ENCODE assay signal across 9 mouse cellular contexts in genomic region chr10:61199566-61200213, GRCm38 (mm10). TPM values are rescaled to one million over a fixed set of nuclear protein-coding genes. Genes with fewer than 3 reads are reported as not detected.
DNase-seq lines count a peak whose midpoint lies in the region; ATAC-seq and TF ChIP-seq lines count a peak whose summit lies in the region.
"Had no signal": no experiment of that assay in that cellular context is flagged by ENCODE, and none has a peak within 500 bp of the region (broad histone marks: within the 10 kb centered on the region; RNA-seq: fewer than 3 reads in every experiment).

No protein-coding gene starts in this region.

- ATAC-seq in forebrain, embryonic 11.5 days (replicated peaks; ENCODE audit: low FRiP score): peak; percentile 56
- peak; percentile 55 for ATAC-seq in lung, postnatal 0 days

- peak overlapping the region; percentile 13; the same call in 1 of the 2 replicates for H3K27ac ChIP-seq in ES-E14 (ENCODE audit: insufficient read depth, low read depth, low read length, poor library complexity, severe bottlenecking)
- no peak overlapping the region for H3K27ac ChIP-seq in forebrain, embryonic 11.5 days (ENCODE audit: low read depth, low read length)
- no peak overlapping the region for H3K27ac ChIP-seq in layer of hippocampus, adult 2 months
- H3K27ac ChIP-seq in lung, postnatal 0 days (ENCODE audit: low read length): no peak overlapping the region
- H3K27ac ChIP-seq: heart, embryonic 15.5 days had no signal

- peak; percentile 83 for DNase-seq in ES-E14 (ENCODE audit: low read depth, low spot score)
- peak; percentile 38 for DNase-seq in c-Kit-negative CD71-positive TER-119-positive erythroid progenitor cells, embryonic 14.5 days (ENCODE audit: low read depth, low spot score)
- DNase-seq in forebrain, embryonic 11.5 days (ENCODE audit: low spot score): peak; percentile 87
- peak; percentile 77 to 79 for DNase-seq in heart, postnatal 36 days
- DNase-seq in layer of hippocampus, adult 2 months (ENCODE audit: low spot score in 2 of 2): peak; percentile 63 to 77
- DNase-seq in lung, postnatal 0 days (ENCODE audit: low spot score): peak; percentile 91
- DNase-seq in retina, adult 2 months (ENCODE audit: low read depth, low spot score): peak; percentile 53
- peak; percentile 74 for DNase-seq in thymus, postnatal 25 days

- H3K4me3 ChIP-seq in ES-E14 (ENCODE audit: insufficient read depth in 1 of 2, low read depth in 1 of 2, low read length in 2 of 2, poor library complexity in 1 of 2, severe bottlenecking in 1 of 2): no peak overlapping the region
- H3K4me3 ChIP-seq in forebrain, embryonic 11.5 days (ENCODE audit: low read depth, low read length): no peak overlapping the region
- no peak overlapping the region for H3K4me3 ChIP-seq in layer of hippocampus, adult 2 months
- H3K4me3 ChIP-seq in lung, postnatal 0 days (ENCODE audit: low read depth, low read length): no peak overlapping the region
- H3K4me3 ChIP-seq: heart, embryonic 15.5 days had no signal

- 0 out of 2 replicates have a peak, but pooled peaks cover 2% of the 10 kb centered on the region for H3K36me3 ChIP-seq in ES-E14 (ENCODE audit: control insufficient read depth, insufficient read depth, low read length, poor library complexity, severe bottlenecking)
- H3K36me3 ChIP-seq in forebrain, embryonic 11.5 days (ENCODE audit: control insufficient read depth, insufficient read depth, low read length): no peaks in the 10 kb centered on the region
- no peaks in the 10 kb centered on the region for H3K36me3 ChIP-seq in lung, postnatal 0 days (ENCODE audit: insufficient read depth, low read length)
- H3K36me3 ChIP-seq: heart, embryonic 15.5 days had no signal

- intact Hi-C loops in heart, postnatal 36 days (cut with DNase I): loop anchor here (1.0 to 2.0 kb wide), 2 partner anchors 137 to 199 kb away; no protein-coding TSS in a partner anchor

- no peak overlapping the region for H3K9ac ChIP-seq in ES-E14 (ENCODE audit: insufficient read depth, low read depth, low read length, poor library complexity, severe bottlenecking)
- H3K9ac ChIP-seq in forebrain, embryonic 11.5 days (ENCODE audit: low read length): no peak overlapping the region
- H3K9ac ChIP-seq in lung, postnatal 0 days (replicated peaks; ENCODE audit: low read depth): no peak overlapping the region; the same call in 1 of the 2 replicates
- H3K9ac ChIP-seq: heart, embryonic 15.5 days had no signal

- in situ Hi-C loops in ES-E14 (cut with MboI; ENCODE audit: low sequenced_read_pairs in 2 of 2, unreplicated experiment in 2 of 2): loop anchor here (5.0 to 10.0 kb wide), 2 partner anchors 133 to 135 kb away; no protein-coding TSS in a partner anchor

- TF ChIP-seq CTCF in layer of hippocampus, adult 2 months (conservative IDR thresholded peaks at IDR 0.05): peak; percentile 99
- TF ChIP-seq CTCF in lung, postnatal 0 days (IDR thresholded peaks at IDR 0.05): peak; percentile 91

- no peaks in the 10 kb centered on the region for H3K9me3 ChIP-seq in ES-E14 (ENCODE audit: control insufficient read depth, insufficient read depth, low read depth, low read length)
- H3K9me3 ChIP-seq in forebrain, embryonic 11.5 days (ENCODE audit: control insufficient read depth, low read length): no peaks in the 10 kb centered on the region
- H3K9me3 ChIP-seq in lung, postnatal 0 days (ENCODE audit: low read length): no peaks in the 10 kb centered on the region
- H3K9me3 ChIP-seq: heart, embryonic 15.5 days had no signal

- H3K4me1 ChIP-seq in ES-E14 (ENCODE audit: control insufficient read depth in 2 of 2, insufficient read depth in 2 of 2, low read length in 2 of 2, poor library complexity in 1 of 2): peaks cover 8 to 30% of the 10 kb centered on the region in 2 experiments
- peaks cover 4% of the 10 kb centered on the region; the same call in 1 of the 2 replicates for H3K4me1 ChIP-seq in forebrain, embryonic 11.5 days (replicated peaks; ENCODE audit: control insufficient read depth, insufficient read depth, low read length)
- no peaks in the 10 kb centered on the region for H3K4me1 ChIP-seq in lung, postnatal 0 days (ENCODE audit: insufficient read depth, low read depth, low read length)

- no peaks in the 10 kb centered on the region for H3K27me3 ChIP-seq in forebrain, embryonic 11.5 days (ENCODE audit: control insufficient read depth, insufficient read depth, low read length)
- no peaks in the 10 kb centered on the region for H3K27me3 ChIP-seq in lung, postnatal 0 days (replicated peaks; ENCODE audit: insufficient read depth, low read length)
- H3K27me3 ChIP-seq: heart, embryonic 15.5 days had no signal

- H3K4me2 ChIP-seq in forebrain, embryonic 11.5 days (ENCODE audit: low read depth, low read length, severe bottlenecking): no peak overlapping the region
- H3K4me2 ChIP-seq in lung, postnatal 0 days (replicated peaks; ENCODE audit: low read depth, low read length): no peak overlapping the region
- H3K4me2 ChIP-seq: heart, embryonic 15.5 days had no signal

- 18% methylated on average over 11 of the region's 11 CpGs for WGBS in forebrain, embryonic 11.5 days
- 29% methylated on average over 11 of the region's 11 CpGs for WGBS in lung, postnatal 0 days

- no peak for TF ChIP-seq EP300 in lung, postnatal 0 days (IDR thresholded peaks at IDR 0.05)

TF ChIP-seq in ES-E14, 5 proteins besides CTCF, POLR2A, EP300 and RAD21:
- 0 out of 2 replicates have a peak, but pooled peaks have one; percentile 28 for TF ChIP-seq ZNF384 (IDR thresholded peaks at IDR 0.05; ENCODE audit: low read depth, low read length)
- TF ChIP-seq ZC3H11A (IDR thresholded peaks at IDR 0.05; ENCODE audit: borderline replicate concordance, low read depth, low read length): peak; percentile 92
- no peak for TF ChIP-seq MAFK (IDR thresholded peaks at IDR 0.05; ENCODE audit: insufficient read depth, low read depth, low read length)
- TF ChIP-seq HCFC1 (IDR thresholded peaks at IDR 0.05; ENCODE audit: borderline replicate concordance, insufficient read depth, low read length): no peak
- TF ChIP-seq CHD2 (IDR thresholded peaks at IDR 0.05; ENCODE audit: low read depth, low read length): no peak

RNA-seq across cellular contexts. Expression of gene Tbata, which starts 27.9 kb away (rescaled TPM):
- not detected in 2 replicates for total RNA-seq in ES-E14 (2012; rRNA removed)
- not detected in 2 replicates for polyA plus RNA-seq in forebrain, embryonic 11.5 days (2014; fragmentation: Nextera tagmentation; extraction: Ambion mirVana)
- total RNA-seq in heart, postnatal 36 days (2021): not detected
- total RNA-seq in layer of hippocampus, adult 2 months (2021): 10 to 100 TPM in 1 of 2 experiments, 1 to 10 TPM in 1; 8.5 to 10.6 TPM
- polyA plus RNA-seq in lung, postnatal 0 days (2015; fragmentation: Nextera tagmentation; extraction: Ambion mirVana): 2.1 and 2.5 TPM in 2 replicates

RNA-seq across cellular contexts. Expression of gene Sgpl1, which starts 52.2 kb away (rescaled TPM):
- 103 and 109 TPM in 2 replicates for total RNA-seq in ES-E14 (2012; rRNA removed)
- polyA plus RNA-seq in forebrain, embryonic 11.5 days (2014; fragmentation: Nextera tagmentation; extraction: Ambion mirVana): 78.0 and 83.0 TPM in 2 replicates
- 10 to 100 TPM; 17.8 to 19.8 TPM for total RNA-seq in heart, postnatal 36 days (2021)
- total RNA-seq in layer of hippocampus, adult 2 months (2021): 10 to 100 TPM; 25.5 to 25.8 TPM
- polyA plus RNA-seq in lung, postnatal 0 days (2015; fragmentation: Nextera tagmentation; extraction: Ambion mirVana): 33.7 and 36.3 TPM in 2 replicates

Comparison
In these comparisons a context has a peak if more than half of its experiments do, and no peak if none do; other contexts are left out.
1. DNase-seq: peak in every context shown above with its lines; median percentile 91 in lung, postnatal 0 days; 87 in forebrain, embryonic 11.5 days; 83 in ES-E14; 78 in heart, postnatal 36 days; 74 in thymus, postnatal 25 days; 70 in layer of hippocampus, adult 2 months; 53 in retina, adult 2 months; 38 in c-Kit-negative CD71-positive TER-119-positive erythroid progenitor cells, embryonic 14.5 days.